Mouse (Mus musculus): Measurements from ENCODE around the gene Rhobtb3.
A peak's percentile ranks its signal among the peaks of the same experiment; 100 is the strongest.
"Not testable (repeated sequence)": the region's sequence is repeated elsewhere in the genome, so short reads cannot be mapped to it uniquely, and the experiment has no call there.

Rhobtb3 gene

DNA sequence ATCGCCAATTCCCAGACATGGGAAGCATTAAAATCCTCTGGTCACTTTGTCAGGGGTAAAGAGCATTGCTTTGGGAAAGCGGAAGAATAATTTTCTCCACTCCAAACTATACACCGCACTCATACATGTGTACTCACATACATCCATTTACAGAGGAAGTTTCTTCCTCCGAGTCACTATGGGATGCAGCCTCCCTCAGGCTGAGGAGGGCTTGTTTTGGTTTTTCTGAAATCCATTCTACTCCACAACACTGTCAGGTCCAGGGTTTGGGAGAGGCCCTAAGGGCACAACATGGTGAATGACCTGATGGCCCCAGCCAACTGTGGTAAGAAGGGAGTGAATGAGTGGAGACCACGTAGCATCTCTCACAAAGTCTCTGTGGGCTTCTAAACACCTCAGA is 14.7 kb downstream of the Rhobtb3 start:
- not testable (repeated sequence) for DNase-seq

DNA sequence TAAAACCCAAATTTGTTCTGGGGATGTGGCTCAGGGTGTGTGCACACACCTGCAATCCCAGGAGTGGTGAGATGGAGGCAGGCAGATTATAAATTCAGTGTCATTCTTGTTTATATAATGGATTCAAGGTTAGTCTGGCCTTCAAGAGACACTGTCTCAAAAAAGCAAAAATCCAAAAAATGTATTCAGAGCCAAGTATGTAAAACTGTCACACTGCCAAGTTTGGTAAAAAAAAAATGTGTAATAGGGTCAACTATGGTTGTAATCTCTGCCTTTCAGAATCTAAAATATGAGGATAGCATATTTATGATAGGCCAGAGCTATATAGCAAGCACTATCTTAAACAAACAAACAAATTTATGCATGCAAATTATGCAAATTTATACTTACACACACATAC is 15.8 kb downstream of the Rhobtb3 start:
- no peak for DNase-seq

DNA sequence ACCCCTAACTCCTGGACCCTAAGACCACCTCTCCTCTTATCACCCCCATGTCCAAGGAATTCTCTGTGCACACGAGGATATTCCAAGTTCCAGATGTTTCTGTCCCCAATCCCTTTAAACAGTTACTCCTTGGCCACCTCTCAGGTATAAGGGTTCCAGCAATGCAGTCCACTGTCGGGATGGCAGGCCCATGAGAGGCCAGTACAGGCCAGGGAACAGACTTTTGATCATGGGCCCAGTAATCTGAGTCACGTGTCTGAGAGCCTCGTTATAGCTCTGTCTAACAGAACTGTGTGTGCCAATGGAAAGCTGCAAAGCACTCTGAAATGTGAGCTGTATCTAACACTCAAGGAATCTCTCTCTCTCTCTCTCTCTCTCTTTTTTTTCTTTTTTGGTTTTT is 29.6 kb downstream of the Rhobtb3 start:
- DNase-seq: no peak

DNA sequence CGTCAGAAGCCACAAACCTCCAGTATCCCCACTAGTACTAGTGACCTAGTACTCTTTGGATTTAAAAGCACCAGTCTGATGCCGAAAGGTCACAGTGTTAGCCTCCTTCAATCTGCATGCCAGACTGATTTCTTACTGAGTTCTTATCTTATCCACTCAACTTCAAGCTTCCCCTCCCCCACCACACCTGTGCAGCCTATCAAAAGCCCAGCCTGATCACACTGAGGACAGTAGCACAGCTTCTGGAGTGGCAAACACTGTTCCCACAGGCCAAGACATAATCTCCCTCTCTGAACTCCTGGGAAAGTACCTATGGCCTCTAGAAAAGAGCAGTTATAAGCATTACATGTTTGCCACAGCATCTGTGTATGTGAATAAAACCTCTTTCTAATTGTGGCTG is 35.5 kb downstream of the Rhobtb3 start:
- no peak for DNase-seq

DNA sequence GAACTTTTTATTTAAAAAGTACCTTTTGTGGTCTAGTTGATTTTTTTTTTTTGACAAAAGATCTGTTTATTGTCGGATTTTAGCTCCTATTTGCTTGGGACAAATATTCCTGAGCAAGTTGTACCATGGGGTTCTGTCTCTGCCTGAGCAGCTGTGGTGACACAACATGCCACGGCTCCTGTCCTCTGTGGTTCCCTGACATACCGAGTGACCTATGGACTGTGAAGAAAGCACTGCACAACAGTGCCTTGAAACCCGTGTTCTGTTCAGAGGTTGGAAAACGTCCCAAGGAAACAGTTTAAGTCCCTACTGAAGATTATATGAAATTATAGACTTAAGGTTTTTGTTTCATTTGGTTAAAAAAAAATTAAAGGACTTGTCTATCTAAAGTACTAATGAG is 36.6 kb downstream of the Rhobtb3 start:
- no peak for DNase-seq

DNA sequence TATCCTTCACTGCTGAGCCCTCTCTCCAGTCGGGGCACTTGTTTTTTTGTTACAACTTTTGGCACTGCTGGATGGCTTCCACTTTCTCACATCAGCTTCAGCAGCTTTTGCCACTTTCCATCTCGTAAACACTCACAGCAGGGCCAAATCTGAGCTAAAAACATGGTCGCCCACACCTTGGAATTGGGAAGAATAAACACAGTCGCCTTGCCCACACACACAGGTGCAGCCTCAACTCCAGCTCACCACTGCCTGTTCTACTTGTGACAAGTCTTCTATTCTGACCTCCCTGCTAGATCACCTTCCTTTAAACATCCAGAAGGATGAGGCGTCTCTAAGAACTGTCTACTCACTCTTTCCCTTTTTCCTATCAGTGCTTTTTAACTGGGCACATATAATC is 39.1 kb downstream of the Rhobtb3 start:
- no peak for DNase-seq

DNA sequence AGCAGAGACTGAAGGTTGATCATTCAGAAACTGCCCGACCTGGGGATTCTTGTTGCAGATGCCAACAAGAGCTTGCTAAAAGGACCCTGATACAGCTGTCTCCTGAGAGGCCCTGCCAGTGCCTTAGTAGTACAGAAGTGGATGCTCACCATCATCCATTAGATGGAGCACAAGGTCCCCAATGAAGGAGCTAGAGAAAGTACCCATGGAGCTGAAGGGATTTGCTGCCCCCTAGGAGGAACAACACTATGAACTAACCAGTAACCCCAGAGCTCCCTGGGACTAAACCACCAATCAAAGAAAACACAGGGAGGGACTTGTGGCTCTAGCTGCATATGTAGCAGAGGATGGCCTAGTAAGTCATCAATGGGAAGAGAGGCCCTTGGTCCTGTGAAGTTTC is 42.8 kb downstream of the Rhobtb3 start:
- DNase-seq: not testable (repeated sequence)

DNA sequence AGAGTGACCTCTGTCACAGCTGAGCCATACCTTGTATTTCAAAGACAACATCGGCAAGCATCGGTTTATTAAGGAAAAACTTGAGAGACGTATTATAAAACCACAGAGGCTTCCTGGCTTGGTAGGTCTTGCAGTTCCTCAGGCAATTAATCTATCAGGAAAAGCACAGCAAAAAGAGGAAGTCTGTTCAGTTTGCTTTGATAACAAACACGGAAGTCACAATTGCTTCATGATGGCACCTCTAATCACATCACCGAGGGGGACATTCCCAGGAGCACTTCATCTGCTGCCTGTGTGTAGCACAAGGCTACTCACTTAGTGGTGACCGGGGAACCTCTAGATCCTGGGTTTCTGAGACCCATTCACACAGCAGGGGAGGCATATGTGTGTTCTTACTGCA is 50.8 kb downstream of the Rhobtb3 start:
- DNase-seq: no peak

DNA sequence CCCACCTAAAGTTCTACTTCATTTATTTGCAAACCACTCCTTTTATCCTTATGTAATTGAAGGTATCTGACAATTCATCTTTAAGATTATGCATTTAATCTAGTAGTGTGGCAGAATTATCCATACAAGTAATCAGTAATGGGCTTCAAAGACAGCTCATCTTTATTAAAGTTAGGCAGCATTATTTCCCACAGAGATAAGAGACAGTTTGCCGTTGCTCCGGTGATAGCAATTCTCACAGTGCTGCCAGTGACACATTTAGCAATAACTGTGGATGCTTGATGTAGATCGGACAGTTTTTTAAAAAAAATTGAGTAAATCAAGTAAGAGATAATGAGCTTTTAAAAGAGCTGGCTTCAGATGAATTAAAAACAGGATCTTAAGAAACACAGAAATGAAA is 51.4 kb downstream of the Rhobtb3 start:
- DNase-seq: no peak

DNA sequence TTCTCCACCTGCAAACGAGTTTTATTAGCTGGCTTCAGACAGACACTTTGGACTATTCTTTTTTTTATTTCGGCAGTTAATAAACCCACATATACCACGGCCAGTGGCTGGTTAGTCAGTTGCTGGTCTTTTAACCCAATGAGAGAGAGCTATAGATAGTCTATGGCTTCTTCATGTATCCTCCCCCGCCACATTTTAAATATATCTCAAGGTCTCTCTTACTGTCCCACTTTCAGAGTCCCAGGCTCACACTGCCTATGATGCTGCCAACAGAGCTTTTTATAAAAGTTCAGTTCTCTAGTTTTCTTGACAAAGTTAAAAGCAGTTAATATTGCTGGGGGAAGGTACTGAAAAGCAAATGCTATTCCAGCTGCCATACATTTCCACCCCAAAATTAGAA is 51.9 kb downstream of the Rhobtb3 start:
- DNase-seq: no peak

DNA sequence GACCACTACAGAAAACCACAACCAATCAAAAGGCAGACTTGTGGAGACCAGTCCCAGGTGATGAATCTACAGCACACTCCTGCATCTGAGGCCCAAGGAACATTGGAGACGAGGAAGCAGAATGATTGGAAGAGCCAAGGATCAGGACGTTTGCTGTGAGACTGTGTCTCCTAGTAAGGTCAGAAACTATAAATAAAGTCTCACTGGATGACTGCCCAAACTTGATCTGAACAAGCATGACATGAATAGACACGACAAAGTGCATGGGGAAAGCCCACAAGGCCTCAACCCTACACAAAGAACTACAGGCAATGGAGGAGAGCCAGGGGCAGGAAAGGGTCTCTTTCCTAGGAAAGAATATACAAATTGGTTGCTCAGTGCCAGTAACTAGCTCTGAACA is 59.9 kb downstream of the Rhobtb3 start:
- no peak for DNase-seq

DNA sequence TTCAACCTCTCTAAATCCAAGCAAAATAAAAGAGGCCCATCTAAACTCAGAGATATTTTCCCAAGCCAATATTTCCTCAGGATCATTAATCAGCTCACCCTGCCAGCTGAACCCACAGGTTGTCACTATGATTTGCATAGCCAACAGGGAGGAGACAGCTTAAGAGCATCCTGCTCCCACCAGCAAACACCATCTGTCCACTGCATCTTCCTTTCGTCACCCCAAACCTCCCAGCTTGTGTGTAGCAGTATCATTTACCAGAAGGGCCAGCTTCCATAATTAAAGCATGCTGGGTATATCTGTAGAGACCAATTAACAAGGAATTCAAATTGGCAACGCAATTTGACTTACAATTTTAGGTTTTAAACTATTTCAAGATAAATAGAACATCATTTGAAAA is 63.2 kb downstream of the Rhobtb3 start:
- peak; percentile 40 to 50 for DNase-seq

DNA sequence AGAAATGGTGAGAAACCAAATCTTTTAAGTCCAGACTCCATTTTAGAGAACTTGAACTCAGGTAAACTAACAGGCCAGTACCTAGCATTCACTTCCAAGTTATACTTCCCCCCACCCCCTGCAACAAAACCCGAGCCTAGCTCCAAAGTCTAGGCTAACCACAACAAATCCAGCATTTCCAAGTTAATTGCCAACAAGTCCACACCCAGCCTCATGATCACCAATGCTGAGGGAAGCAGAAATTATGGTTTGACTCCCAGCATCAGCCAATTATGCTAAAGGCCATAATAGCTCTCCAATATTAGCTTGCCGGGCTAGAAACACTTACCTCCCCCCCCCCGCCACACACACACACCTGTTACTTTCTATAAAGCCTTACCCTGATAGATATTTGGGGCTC is 64.0 kb downstream of the Rhobtb3 start:
- no peak for DNase-seq

DNA sequence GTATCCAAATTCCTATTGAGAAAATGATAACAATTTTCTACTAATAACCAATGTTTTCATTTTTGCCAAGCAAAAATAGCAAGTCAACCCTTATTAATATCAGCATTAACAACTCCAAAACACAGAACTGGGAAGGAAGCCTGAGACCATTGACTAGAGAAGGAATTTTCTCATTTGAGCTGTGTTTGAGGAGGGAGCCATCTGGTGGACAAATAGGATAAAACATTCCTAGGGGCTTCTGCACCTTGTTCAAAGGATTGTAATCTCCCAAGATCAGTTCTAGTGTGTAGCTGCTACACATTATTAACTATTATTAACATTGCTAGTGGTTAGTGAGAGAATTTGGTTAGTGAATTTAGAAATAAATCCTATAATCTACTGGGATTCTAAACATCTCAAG is 65.8 kb downstream of the Rhobtb3 start:
- peak; percentile 73 to 82 for DNase-seq

DNA sequence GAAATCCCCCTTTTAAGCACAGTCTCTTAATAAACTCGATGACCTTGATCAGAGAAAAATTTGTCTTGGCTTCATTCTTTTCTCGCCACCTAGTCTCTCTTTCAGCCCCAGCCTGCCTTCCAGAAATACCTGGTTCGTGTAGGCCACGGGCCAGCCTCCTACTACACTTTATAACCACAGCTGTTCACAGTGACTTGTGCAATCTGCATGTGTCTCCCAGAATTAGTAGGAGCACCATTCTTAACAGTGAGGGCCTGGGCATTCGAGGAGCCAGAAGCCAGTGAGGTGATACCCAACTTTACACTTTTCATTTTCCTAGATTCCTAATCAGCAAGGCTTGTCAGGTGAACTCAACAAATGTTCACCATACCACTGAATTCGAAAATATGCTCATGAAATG is 67.1 kb downstream of the Rhobtb3 start:
- no peak for DNase-seq

DNA sequence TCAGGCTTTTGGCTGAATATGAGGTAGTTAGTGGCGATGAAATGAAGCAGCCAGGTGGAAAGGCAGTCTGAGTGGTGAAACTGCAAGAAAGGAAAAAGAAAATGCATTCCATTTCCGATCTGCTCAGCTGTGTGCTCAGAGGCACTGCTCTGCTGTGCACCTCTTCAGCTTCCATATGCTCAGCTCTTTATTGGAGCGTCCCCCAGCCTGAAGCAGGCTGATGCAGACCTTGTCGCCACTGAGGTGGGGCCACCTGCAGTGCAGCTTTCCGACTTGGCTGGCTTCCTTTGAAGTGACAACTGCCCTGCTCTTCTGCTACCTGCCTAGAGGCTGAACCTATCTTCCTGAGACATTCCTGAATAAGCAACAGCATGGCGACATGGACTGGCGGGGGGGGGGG is 67.5 kb downstream of the Rhobtb3 start:
- DNase-seq: peak; percentile 42 to 66

DNA sequence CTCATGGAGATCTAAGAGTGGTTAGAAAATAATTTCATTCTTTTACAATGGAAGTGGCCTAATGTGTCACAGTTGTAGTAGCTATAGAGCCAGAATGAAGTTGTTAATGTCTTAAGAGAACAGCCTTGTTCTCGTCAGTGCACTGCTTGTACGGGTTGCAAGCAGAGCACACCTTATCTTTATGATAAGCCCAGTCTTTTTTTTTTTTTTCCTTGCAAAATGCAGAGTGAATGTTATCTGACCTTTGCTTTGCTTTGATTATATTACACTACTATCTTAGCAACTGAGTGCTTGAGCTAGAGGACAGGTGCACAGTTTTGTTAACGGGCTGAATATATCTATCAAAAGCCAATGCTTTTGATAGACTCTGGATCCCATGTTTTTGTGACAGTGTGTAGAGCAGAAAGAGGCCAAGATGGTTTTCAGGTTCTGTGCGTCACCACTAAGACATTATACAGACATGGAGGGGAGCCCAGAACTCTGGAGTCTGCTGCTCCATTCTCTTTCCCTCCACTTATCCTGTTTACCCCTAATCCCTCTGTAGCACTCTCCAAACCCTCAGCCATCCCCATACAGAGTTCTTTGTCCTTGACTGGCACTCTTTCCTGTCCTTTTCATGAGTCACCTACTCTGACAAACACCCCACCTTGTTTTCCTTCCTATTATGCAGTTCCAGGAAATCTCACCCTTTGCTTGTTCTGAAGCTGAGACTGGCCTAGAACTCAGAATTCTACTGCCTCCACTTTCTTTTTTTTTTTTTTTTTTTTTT is 68.9 kb downstream of the Rhobtb3 start:
- DNase-seq: no peak

DNA sequence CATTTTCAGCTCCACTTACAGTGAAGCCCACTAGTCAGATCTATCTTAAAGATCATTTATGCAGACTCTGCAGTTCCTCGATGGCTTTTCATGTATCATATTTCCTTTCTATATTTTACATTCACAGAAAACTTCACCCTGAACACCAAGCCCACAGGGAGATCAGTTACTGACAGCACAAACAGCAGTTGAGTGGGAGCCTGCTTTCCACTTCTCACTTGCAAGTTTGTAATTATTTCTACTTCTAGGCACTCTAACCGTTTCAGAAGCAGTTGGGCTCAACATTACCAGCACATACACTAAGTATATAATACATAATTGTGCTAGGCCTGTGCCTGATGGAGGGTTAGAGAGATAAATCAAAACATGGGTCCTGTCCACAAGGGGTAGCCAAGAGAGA is 75.8 kb downstream of the Rhobtb3 start:
- no peak for DNase-seq

DNA sequence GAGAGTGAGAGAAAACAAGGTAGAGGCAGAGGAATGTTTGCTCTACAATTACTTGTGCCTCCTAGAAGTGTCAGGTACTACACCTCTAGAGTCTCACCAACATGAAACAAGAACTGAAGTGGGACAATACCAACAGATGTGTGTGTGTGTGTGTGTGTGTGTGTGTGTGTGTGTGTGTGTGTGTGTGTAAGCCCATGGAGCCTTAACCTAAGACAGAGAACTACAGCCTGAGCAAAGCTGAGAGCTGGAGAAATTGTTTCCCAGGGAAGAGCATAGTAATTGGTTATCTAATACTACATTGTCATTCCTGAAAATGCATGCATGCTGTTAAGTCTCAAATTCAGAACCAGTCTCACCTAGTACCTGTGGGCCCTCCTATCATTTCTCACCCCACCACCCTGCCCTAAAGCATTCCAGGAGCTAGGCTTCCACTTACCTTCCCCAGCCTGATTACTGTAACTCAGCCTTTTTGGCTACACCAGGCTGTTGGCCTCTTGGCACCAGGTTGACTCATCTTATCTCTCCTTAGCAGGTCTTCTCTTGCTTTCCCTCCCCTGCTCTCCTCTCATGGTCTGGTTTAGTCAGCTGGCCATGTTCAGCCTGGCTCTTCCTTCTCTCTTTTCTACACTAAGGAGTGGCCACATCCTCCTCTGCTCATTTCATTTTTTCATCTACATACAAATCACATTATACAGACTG is 78.1 kb downstream of the Rhobtb3 start:
- no peak for DNase-seq

DNA sequence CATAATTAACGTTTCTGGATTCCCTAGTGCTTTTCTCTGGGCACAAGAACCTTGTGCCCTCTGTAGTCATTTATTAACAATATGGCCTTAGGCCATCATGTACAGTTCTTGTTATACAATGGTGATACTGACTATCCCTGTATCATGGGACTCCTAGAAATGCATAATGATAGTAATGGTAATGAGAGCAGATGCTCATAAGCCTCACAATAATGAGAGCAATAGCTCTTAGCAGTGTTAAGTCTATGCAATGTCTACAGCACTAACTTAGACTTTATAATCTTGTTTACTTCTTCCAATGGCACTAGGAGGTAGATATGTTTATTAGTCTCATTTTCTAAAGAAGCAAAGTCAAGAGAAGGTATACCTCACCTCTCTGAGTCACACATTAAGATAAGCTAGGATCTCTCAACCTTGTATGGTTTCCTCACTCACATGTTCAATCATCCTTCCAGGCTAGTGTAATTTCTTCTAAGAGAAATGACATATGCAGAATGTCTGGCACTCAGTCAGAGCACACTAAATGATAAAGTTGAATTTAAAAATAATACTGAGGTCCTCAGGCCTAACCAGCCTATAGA is 84.4 kb downstream of the Rhobtb3 start:
- DNase-seq: no peak

DNA sequence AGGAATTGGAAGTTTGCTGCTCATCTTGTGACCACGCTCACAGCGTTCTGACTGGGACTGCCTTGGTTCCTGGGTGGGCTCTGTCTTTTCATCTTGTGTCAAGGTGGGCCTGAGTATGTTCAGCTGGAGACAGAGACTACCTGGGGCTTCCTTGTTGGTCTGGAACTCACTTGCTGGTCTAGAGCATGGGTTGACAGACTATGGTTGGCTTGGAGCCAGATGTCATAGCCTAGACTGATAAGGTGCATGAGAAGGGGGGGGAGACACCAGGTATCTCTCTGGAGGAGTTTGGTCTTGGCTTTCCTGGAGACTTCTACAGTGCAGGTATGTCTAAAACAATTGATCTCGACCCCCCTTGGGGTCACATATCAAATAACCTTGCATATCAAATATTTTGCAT is 90.6 kb downstream of the Rhobtb3 start:
- no peak for DNase-seq

DNA sequence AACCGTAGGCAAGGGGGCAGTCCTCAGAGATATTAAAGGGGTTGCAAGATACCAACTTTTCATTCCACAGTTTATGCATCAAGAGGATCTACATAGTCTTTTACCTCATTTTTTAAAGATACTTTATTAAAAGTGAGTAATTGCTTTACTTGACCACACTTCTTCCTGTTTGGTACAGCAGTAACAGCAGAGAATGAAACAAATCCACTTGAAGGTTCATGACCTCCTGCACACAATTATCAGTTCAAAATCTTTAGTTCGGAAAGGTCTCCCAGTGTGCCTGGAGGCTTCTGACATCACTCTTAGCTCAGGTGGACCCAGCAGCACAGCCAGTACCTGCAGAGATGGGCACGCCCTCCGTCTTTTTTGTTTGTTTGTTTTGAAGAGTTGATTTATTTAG is 91.7 kb downstream of the Rhobtb3 start:
- no peak for DNase-seq

DNA sequence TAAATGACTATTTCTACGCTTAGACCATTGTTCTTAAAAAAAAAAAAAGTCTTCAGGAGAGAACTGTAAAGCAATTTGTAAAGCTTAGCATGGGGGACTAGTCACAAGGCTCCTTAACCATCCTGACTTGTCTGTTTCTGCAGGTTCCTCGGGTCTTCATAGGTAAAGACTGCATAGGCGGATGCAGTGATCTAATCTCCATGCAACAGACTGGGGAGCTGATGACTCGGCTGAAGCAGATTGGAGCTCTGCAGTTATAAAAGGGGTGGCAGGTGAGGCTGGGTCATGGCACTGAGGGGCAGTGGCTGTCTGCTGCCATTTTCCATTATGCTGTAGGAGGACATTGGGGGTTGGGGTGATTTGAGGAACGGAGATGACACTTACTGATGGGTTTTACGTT is 96.7 kb downstream of the Rhobtb3 start:
- no peak for DNase-seq

DNA sequence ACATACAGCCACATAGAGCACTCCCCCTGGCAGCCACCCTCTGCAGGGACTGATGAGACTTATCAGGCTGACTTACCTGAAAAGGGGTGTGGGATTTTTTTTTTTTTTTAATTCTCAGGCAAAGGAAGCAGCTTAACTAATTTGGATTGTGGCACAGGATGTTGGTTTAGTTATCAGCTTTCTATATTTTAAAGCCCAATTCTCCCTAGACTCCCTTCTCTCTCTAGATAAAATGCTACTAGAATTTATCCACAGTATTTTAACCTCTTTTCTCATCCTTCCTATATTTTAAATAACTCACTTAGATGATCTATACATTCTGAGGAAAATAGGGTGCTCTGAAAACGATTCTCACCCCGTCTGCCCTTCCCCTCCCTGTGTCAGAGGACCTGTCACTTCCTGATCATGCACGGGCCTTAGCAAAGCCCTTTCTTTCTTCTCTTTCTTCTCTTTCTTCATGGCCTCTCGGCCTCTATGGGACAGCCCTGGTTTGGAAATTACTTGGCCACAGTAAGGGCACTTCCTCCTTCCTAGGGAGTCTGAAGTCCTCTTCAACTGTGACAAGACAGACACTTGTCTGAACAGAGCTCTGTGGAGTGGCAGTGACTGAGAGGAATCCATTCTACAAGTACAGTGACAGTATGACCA is 98.1 kb downstream of the Rhobtb3 start:
- DNase-seq: no peak

All from cerebellum, postnatal 10 days (tissue).